Mouse (Mus musculus) embryonic fibroblast, embryonic 13.5 days (primary cell): ENCODE data around the gene Zmat5.

Experiments used
- CTCF ChIP-seq: IDR thresholded peaks from 2 replicates; pipeline ENCODE4 v1.5.1; 2011; ENCODE audit warnings: mild to moderate bottlenecking, control low read depth, low read length, moderate library complexity, borderline replicate concordance; ENCODE audit not compliant: insufficient read depth
- POLR2A ChIP-seq: IDR thresholded peaks from 2 replicates; pipeline ENCODE4 v1.6.1; 2011; ENCODE audit warnings: low read depth, mild to moderate bottlenecking, control low read depth, low read length, moderate library complexity

DNA sequence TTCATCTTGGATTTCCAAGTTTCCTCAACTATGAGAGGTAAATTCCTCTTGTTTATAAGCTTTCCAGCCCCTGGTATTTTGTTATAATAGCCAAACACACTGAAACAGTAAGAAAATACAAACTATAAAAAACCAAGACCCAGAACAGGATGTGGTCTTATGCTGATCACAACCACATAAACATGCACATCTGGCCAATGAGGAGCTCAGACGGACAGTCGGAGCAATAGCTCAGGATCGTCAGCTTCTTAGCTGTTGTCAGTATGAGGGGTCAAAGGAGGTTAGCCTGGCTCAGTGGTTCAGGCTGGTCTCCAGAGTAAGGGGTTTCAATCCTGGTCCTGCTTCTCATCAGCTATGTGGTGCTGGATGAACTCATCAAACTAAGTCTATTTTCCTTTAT, 78.6 kb downstream of the Zmat5 start:
- no peak for TF ChIP-seq CTCF
- no peak for TF ChIP-seq POLR2A
